Mouse (Mus musculus) spleen, adult 2 months (tissue): ENCODE data around the gene Pnldc1.
"Not testable (repeated sequence)": the region's sequence is repeated elsewhere in the genome, so short reads cannot be mapped to it uniquely, and the experiment has no call there.

Source experiments
- CTCF ChIP-seq: fragments of 200-500 bp; IDR thresholded peaks from 2 replicates; pipeline ENCODE4 v1.5.1; 2011; ENCODE audit warnings: mild to moderate bottlenecking, inconsistent platforms; ENCODE audit not compliant: insufficient read depth, insufficient read length, insufficient replicate concordance; ENCODE audit errors: extremely low read depth
- POLR2A ChIP-seq: fragments of 200-500 bp; IDR thresholded peaks from 2 replicates; pipeline ENCODE4 v1.6.1; 2011; ENCODE audit warnings: low read depth, low read length, inconsistent platforms

DNA sequence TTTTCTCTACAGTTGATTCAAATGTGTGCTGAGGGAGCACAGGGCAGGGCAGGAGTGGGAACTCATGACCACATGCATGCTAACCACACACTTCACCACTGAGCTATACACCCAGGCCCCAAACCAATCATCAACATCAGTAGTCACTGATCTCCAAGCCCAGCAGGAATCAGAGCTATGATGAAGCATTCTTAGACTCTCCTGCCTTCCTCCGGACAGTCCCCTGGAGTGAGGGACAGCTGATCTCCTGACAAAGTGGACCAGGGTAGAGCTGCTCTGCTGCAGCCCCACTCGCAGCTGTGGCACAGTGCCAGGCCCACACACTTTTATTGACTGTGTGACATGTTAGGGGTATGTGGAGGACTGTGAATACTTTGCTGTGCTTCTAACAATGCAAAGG, 49.3 kb upstream of the Pnldc1 start:
- not testable (repeated sequence) for TF ChIP-seq CTCF, POLR2A
